Mouse (Mus musculus) WW6 (cell line): ENCODE data around the gene Gm10518.
"Not testable (repeated sequence)": the region's sequence is repeated elsewhere in the genome, so short reads cannot be mapped to it uniquely, and the experiment has no call there.

ENCODE experiments used
- DNase-seq: peaks from one replicate; pipeline ENCODE4 v3.0.0-alpha.2; 2013; ENCODE audit warnings: low read depth, low spot score

The Gm10518 gene

GRCm38 (mm10) chr1:179802610-179803512 is at the start of gene Gm10518:
Gm10518 (plus strand) TSS chr1:179803376.
- DNase-seq = no peak

- no peak for DNase-seq
Measured at GRCm38 (mm10) chr1:179756477-179756876, 46.7 kb upstream of the Gm10518 start.

GRCm38 (mm10) chr1:179760086-179760485 is 43.1 kb upstream of the Gm10518 start:
- no peak for DNase-seq

GRCm38 (mm10) chr1:179760553-179760952 is 42.6 kb upstream of the Gm10518 start:
- no peak for DNase-seq

GRCm38 (mm10) chr1:179776831-179777230 is 26.3 kb upstream of the Gm10518 start:
- no peak for DNase-seq

GRCm38 (mm10) chr1:179784098-179784497 is 19.1 kb upstream of the Gm10518 start:
- DNase-seq = no peak

GRCm38 (mm10) chr1:179785502-179785901 is 17.7 kb upstream of the Gm10518 start:
- no peak for DNase-seq

GRCm38 (mm10) chr1:179787281-179787680 is 15.9 kb upstream of the Gm10518 start:
- no peak for DNase-seq

GRCm38 (mm10) chr1:179798794-179799193 is 4.4 kb upstream of the Gm10518 start:
- no peak for DNase-seq

GRCm38 (mm10) chr1:179803513-179804139 is 450 bp downstream of the Gm10518 start, which contains the start of gene Ahctf1:
Ahctf1 (minus strand) TSS chr1:179803680.
- DNase-seq = peak; percentile 91

- DNase-seq = no peak
Measured at GRCm38 (mm10) chr1:179804140-179804881, 1.1 kb downstream of the Gm10518 start.

GRCm38 (mm10) chr1:179805751-179806150 is 2.6 kb downstream of the Gm10518 start:
- no peak for DNase-seq

- DNase-seq = no peak
Measured at GRCm38 (mm10) chr1:179807468-179807867, 4.3 kb downstream of the Gm10518 start.

GRCm38 (mm10) chr1:179808300-179808699 is 5.1 kb downstream of the Gm10518 start:
- DNase-seq = no peak

GRCm38 (mm10) chr1:179813385-179813784 is 10.2 kb downstream of the Gm10518 start:
- no peak for DNase-seq

GRCm38 (mm10) chr1:179814616-179815015 is 11.4 kb downstream of the Gm10518 start:
- DNase-seq = no peak

GRCm38 (mm10) chr1:179818490-179819278 is 15.5 kb downstream of the Gm10518 start:
- DNase-seq = not testable (repeated sequence)

GRCm38 (mm10) chr1:179824549-179824948 is 21.4 kb downstream of the Gm10518 start:
- no peak for DNase-seq

GRCm38 (mm10) chr1:179828051-179828450 is 24.9 kb downstream of the Gm10518 start:
- DNase-seq = no peak

GRCm38 (mm10) chr1:179828900-179829299 is 25.7 kb downstream of the Gm10518 start:
- no peak for DNase-seq

- DNase-seq = no peak
Measured at GRCm38 (mm10) chr1:179832710-179833240, 29.6 kb downstream of the Gm10518 start.
